ENCODE assay signal across 17 mouse cellular contexts in the genomic region with DNA sequence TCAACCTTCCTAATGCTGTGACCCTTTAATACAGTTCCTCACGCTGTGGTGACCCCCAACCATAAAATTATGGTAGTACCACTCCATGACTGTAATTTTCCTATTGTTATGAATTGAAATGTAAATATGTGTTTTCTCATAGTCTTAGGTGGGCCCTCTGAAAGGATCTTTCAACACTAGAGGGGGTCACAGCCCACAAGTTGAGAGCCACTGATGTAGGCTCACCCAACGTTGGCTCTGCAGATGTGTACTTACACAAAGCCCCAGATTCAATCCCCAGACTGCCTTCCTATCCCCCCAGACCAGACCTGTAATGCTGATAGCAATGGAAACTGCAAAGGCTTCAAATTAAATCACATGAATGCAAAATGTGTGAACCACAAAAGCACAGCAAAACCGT. TPM values are rescaled to one million over a fixed set of nuclear protein-coding genes. Genes with fewer than 3 reads are reported as not detected.
DNase-seq lines count a peak whose midpoint lies in the region; ATAC-seq and TF ChIP-seq lines count a peak whose summit lies in the region.
"Had no signal": no experiment of that assay in that cellular context is flagged by ENCODE, and none has a peak within 500 bp of the region (broad histone marks: within the 10 kb centered on the region; RNA-seq: fewer than 3 reads in every experiment).

No protein-coding gene starts in this region.

- TF ChIP-seq CTCF in liver, postnatal 0 days (IDR thresholded peaks at IDR 0.05; ENCODE audit: low read depth): peak; percentile 33; the same call in 1 of the 2 replicates
- TF ChIP-seq CTCF in ES-Bruce4 (IDR thresholded peaks at IDR 0.05; ENCODE audit: low read depth, low read length): peak; percentile 8

- H3K9ac ChIP-seq in liver, postnatal 0 days (replicated peaks): no peak overlapping the region
- H3K9ac ChIP-seq in liver, embryonic 11.5 days (ENCODE audit: low read depth, low read length): no peak overlapping the region
- H3K9ac ChIP-seq in ES-Bruce4 (ENCODE audit: low read depth, poor library complexity, severe bottlenecking): no peak overlapping the region
- H3K9ac ChIP-seq: embryonic facial prominence, embryonic 15.5 days; hindbrain, embryonic 15.5 days; limb, embryonic 12.5 days; neural tube, embryonic 15.5 days had no signal

- peaks cover 11% of the 10 kb centered on the region for H3K4me1 ChIP-seq in liver, postnatal 0 days (ENCODE audit: insufficient read depth)
- H3K4me1 ChIP-seq in liver, embryonic 11.5 days (replicated peaks; ENCODE audit: control insufficient read depth, insufficient read depth, low read length): peaks cover 5% of the 10 kb centered on the region
- no peaks in the 10 kb centered on the region for H3K4me1 ChIP-seq in ES-Bruce4 (ENCODE audit: control insufficient read depth, insufficient read depth, low read length)
- H3K4me1 ChIP-seq: embryonic facial prominence, embryonic 15.5 days had no signal

- peak; percentile 15 for DNase-seq in embryo, embryonic 11 days
- DNase-seq in embryo, embryonic 10.5 days (ENCODE audit: low spot score): no peak
- DNase-seq in liver, postnatal 0 days: no peak
- DNase-seq in liver, embryonic 11.5 days (ENCODE audit: low spot score): no peak
- DNase-seq in retina, embryonic 14.5 days (ENCODE audit: low spot score): peak; percentile 11
- DNase-seq in right cerebral cortex, postnatal 14 days: no peak
- DNase-seq: cerebellum, postnatal 25 days; kidney, postnatal 25 days; lung, postnatal 4 days had no signal

- no peaks in the 10 kb centered on the region for H3K27me3 ChIP-seq in liver, postnatal 0 days (ENCODE audit: insufficient read depth, low read length)
- H3K27me3 ChIP-seq in liver, embryonic 11.5 days (replicated peaks; ENCODE audit: control insufficient read depth, insufficient read depth, low read length): no peaks in the 10 kb centered on the region
- H3K27me3 ChIP-seq in ES-Bruce4 (ENCODE audit: control insufficient read depth, insufficient read depth, low read length, poor library complexity, severe bottlenecking): no peaks in the 10 kb centered on the region
- H3K27me3 ChIP-seq: embryonic facial prominence, embryonic 15.5 days; heart, embryonic 15.5 days; hindbrain, embryonic 15.5 days; limb, embryonic 12.5 days; neural tube, embryonic 15.5 days had no signal

- no peak for TF ChIP-seq EP300 in liver, postnatal 0 days (IDR thresholded peaks at IDR 0.05; ENCODE audit: low read depth)
- TF ChIP-seq EP300 in ES-Bruce4 (IDR thresholded peaks at IDR 0.05; ENCODE audit: insufficient read depth, low read depth, low read length): no peak

- WGBS in liver, postnatal 0 days (ENCODE audit: insufficient replicate concordance): 63% methylated on average over 3 of the region's 3 CpGs
- 63% methylated on average over 3 of the region's 3 CpGs for WGBS in liver, embryonic 11.5 days

- no peak overlapping the region for H3K27ac ChIP-seq in liver, postnatal 0 days (ENCODE audit: low read depth)
- H3K27ac ChIP-seq in liver, embryonic 11.5 days (ENCODE audit: low read depth, low read length): no peak overlapping the region
- no peak overlapping the region for H3K27ac ChIP-seq in ES-Bruce4 (ENCODE audit: insufficient read depth, low read length)
- H3K27ac ChIP-seq: embryonic facial prominence, embryonic 15.5 days; hindbrain, embryonic 15.5 days; limb, embryonic 12.5 days; neural tube, embryonic 15.5 days had no signal

- no peaks in the 10 kb centered on the region for H3K9me3 ChIP-seq in liver, postnatal 0 days (ENCODE audit: low read length)
- no peaks in the 10 kb centered on the region for H3K9me3 ChIP-seq in liver, embryonic 11.5 days (ENCODE audit: control insufficient read depth, low read length)
- no peaks in the 10 kb centered on the region for H3K9me3 ChIP-seq in ES-Bruce4 (replicated peaks; ENCODE audit: control insufficient read depth, insufficient read depth, low read length, poor library complexity, severe bottlenecking)
- H3K9me3 ChIP-seq: embryonic facial prominence, embryonic 15.5 days; heart, embryonic 15.5 days; hindbrain, embryonic 15.5 days; limb, embryonic 12.5 days; neural tube, embryonic 15.5 days had no signal

- no peak overlapping the region for H3K4me2 ChIP-seq in liver, postnatal 0 days (ENCODE audit: low read depth, low read length)
- no peak overlapping the region for H3K4me2 ChIP-seq in liver, embryonic 11.5 days

- H3K4me3 ChIP-seq in liver, postnatal 0 days (ENCODE audit: low read depth, low read length): no peak overlapping the region
- H3K4me3 ChIP-seq in liver, embryonic 11.5 days (ENCODE audit: low read depth, low read length): no peak overlapping the region
- no peak overlapping the region for H3K4me3 ChIP-seq in ES-Bruce4 (ENCODE audit: low read depth, low read length)

- ATAC-seq in liver, postnatal 0 days: no peak
- no peak for ATAC-seq in liver, embryonic 11.5 days (replicated peaks; ENCODE audit: low FRiP score)
- no peak for ATAC-seq in frontal cortex, adult (ENCODE audit: low TSS enrichment)
- ATAC-seq: forebrain, embryonic 14.5 days had no signal

- H3K36me3 ChIP-seq in liver, postnatal 0 days (replicated peaks; ENCODE audit: insufficient read depth, low read length): no peaks in the 10 kb centered on the region
- H3K36me3 ChIP-seq in liver, embryonic 11.5 days (ENCODE audit: control insufficient read depth, insufficient read depth, low read length): peaks cover under 1% of the 10 kb centered on the region; the same call in 1 of the 2 replicates
- no peaks in the 10 kb centered on the region for H3K36me3 ChIP-seq in ES-Bruce4 (ENCODE audit: control insufficient read depth, insufficient read depth, low read length, poor library complexity, severe bottlenecking)
- H3K36me3 ChIP-seq: heart, embryonic 15.5 days had no signal

- no peak for TF ChIP-seq POLR2A in ES-Bruce4 (IDR thresholded peaks at IDR 0.05; ENCODE audit: insufficient read depth, low read length)

RNA-seq across cellular contexts. Expression of gene Nat8f1, which starts 20.2 kb away (rescaled TPM):
- 37.4 and 38.1 TPM in 2 replicates for polyA plus RNA-seq in liver, postnatal 0 days (2015; fragmentation: Nextera tagmentation; extraction: Ambion mirVana)
- polyA plus RNA-seq in liver, embryonic 11.5 days (2014; fragmentation: Nextera tagmentation; extraction: Ambion mirVana): 5.2 and 6.8 TPM in 2 replicates
- polyA plus RNA-seq in ES-Bruce4 (2011; ENCODE audit: insufficient read depth, insufficient read length, low read depth, missing spikeins): 1.0 and 1.7 TPM in 2 replicates

RNA-seq across cellular contexts. Expression of gene Tprkb, which starts 24.0 kb away (rescaled TPM):
- 25.0 and 26.7 TPM in 2 replicates for polyA plus RNA-seq in liver, postnatal 0 days (2015; fragmentation: Nextera tagmentation; extraction: Ambion mirVana)
- polyA plus RNA-seq in liver, embryonic 11.5 days (2014; fragmentation: Nextera tagmentation; extraction: Ambion mirVana): 37.1 and 38.4 TPM in 2 replicates
- 25.0 and 31.6 TPM in 2 replicates for polyA plus RNA-seq in ES-Bruce4 (2011; ENCODE audit: insufficient read depth, insufficient read length, low read depth, missing spikeins)

RNA-seq across cellular contexts. Expression of gene Dusp11, which starts 25.8 kb away (rescaled TPM):
- polyA plus RNA-seq in liver, postnatal 0 days (2015; fragmentation: Nextera tagmentation; extraction: Ambion mirVana): 20.8 and 23.9 TPM in 2 replicates
- polyA plus RNA-seq in liver, embryonic 11.5 days (2014; fragmentation: Nextera tagmentation; extraction: Ambion mirVana): 58.7 and 59.9 TPM in 2 replicates
- polyA plus RNA-seq in ES-Bruce4 (2011; ENCODE audit: insufficient read depth, insufficient read length, low read depth, missing spikeins): 98.4 and 103 TPM in 2 replicates

RNA-seq across cellular contexts. Expression of gene Nat8f4, which starts 31.0 kb away (rescaled TPM):
- polyA plus RNA-seq in liver, postnatal 0 days (2015; fragmentation: Nextera tagmentation; extraction: Ambion mirVana): 2.0 and 2.5 TPM in 2 replicates
- 1.9 TPM in 2 replicates for polyA plus RNA-seq in liver, embryonic 11.5 days (2014; fragmentation: Nextera tagmentation; extraction: Ambion mirVana)
- polyA plus RNA-seq in ES-Bruce4 (2011; ENCODE audit: insufficient read depth, insufficient read length, low read depth, missing spikeins): 0.45 and 1.2 TPM in 2 replicates

Comparison
In these comparisons a context has a peak if more than half of its experiments do, and no peak if none do; other contexts are left out.
1. DNase-seq: peak in embryo, embryonic 11 days (single experiment) and retina, embryonic 14.5 days (single experiment); none in embryo, embryonic 10.5 days (single experiment), liver, postnatal 0 days (single experiment), liver, embryonic 11.5 days (single experiment) and right cerebral cortex, postnatal 14 days (single experiment).